Mouse (Mus musculus): ENCODE measurements around the gene Ovca2.

Ovca2 gene

GRCm38 (mm10) chr11:75170136-75170751 is 8.4 kb downstream of the Ovca2 start:
- peak; percentile 86 to 87 for DNase-seq (ENCODE audit: low spot score in 2 of 2)

- no peak for DNase-seq (ENCODE audit: low spot score in 2 of 2)
Observed at GRCm38 (mm10) chr11:75169405-75170080, 9.1 kb downstream of the Ovca2 start, which contains the start of gene Hic1. Gene Hic1, minus strand, starts transcription at chr11:75169519.

- DNase-seq (ENCODE audit: low spot score in 2 of 2), result peak in 1 of 2 experiments; percentile 74
Observed at GRCm38 (mm10) chr11:75168590-75169361, 9.9 kb downstream of the Ovca2 start.

- DNase-seq (ENCODE audit: low spot score in 2 of 2), result no peak
Observed at GRCm38 (mm10) chr11:75167643-75168589, 10.7 kb downstream of the Ovca2 start.

GRCm38 (mm10) chr11:75166861-75167642 is 11.6 kb downstream of the Ovca2 start:
- DNase-seq (ENCODE audit: low spot score in 2 of 2), result no peak

- DNase-seq (ENCODE audit: low spot score in 2 of 2), result no peak
Observed at GRCm38 (mm10) chr11:75166193-75166842, 12.3 kb downstream of the Ovca2 start.

- peak in 1 of 2 experiments; percentile 69 for DNase-seq (ENCODE audit: low spot score in 2 of 2)
Observed at GRCm38 (mm10) chr11:75165441-75166192, 13.0 kb downstream of the Ovca2 start.

- no peak for DNase-seq (ENCODE audit: low spot score in 2 of 2)
Observed at GRCm38 (mm10) chr11:75164750-75165149, 13.9 kb downstream of the Ovca2 start.

GRCm38 (mm10) chr11:75164051-75164450 is 14.6 kb downstream of the Ovca2 start:
- no peak for DNase-seq (ENCODE audit: low spot score in 2 of 2)

- no peak for DNase-seq (ENCODE audit: low spot score in 2 of 2)
Observed at GRCm38 (mm10) chr11:75163379-75163778, 15.3 kb downstream of the Ovca2 start.

GRCm38 (mm10) chr11:75162591-75163080 is 16.0 kb downstream of the Ovca2 start:
- DNase-seq (ENCODE audit: low spot score in 2 of 2), result no peak

- no peak for DNase-seq (ENCODE audit: low spot score in 2 of 2)
Observed at GRCm38 (mm10) chr11:75161417-75162008, 17.1 kb downstream of the Ovca2 start.

GRCm38 (mm10) chr11:75160954-75161353 is 17.7 kb downstream of the Ovca2 start:
- DNase-seq (ENCODE audit: low spot score in 2 of 2), result no peak

- DNase-seq (ENCODE audit: low spot score in 2 of 2), result no peak
Observed at GRCm38 (mm10) chr11:75159564-75159963, 19.1 kb downstream of the Ovca2 start.

GRCm38 (mm10) chr11:75158432-75158831 is 20.2 kb downstream of the Ovca2 start:
- no peak for DNase-seq (ENCODE audit: low spot score in 2 of 2)

GRCm38 (mm10) chr11:75157901-75158300 is 20.7 kb downstream of the Ovca2 start:
- DNase-seq (ENCODE audit: low spot score in 2 of 2), result no peak

- no peak for DNase-seq (ENCODE audit: low spot score in 2 of 2)
Observed at GRCm38 (mm10) chr11:75157037-75157436, 21.6 kb downstream of the Ovca2 start.

- no peak for DNase-seq (ENCODE audit: low spot score in 2 of 2)
Observed at GRCm38 (mm10) chr11:75156416-75156815, 22.2 kb downstream of the Ovca2 start.

- DNase-seq (ENCODE audit: low spot score in 2 of 2), result no peak
Observed at GRCm38 (mm10) chr11:75155985-75156384, 22.6 kb downstream of the Ovca2 start.
